Mouse (Mus musculus) embryonic facial prominence, embryonic 13.5 days (tissue): ENCODE data around the gene Acad9. TPM values are rescaled to one million over a fixed set of nuclear protein-coding genes. Genes with fewer than 3 reads are reported as not detected.

Experiments used
- ATAC-seq: fragments of 200-750 bp; cut with Nextera tagmentation; 2 replicates; pipeline ENCODE4 v1.8.0; 2017; ENCODE audit warnings: low read depth; ENCODE audit not compliant: insufficient number of reproducible peaks, insufficient read depth, low FRiP score, low TSS enrichment
- H3K27ac ChIP-seq: fragments of 300-500 bp; sonication (generic); 2 replicates; pipeline ENCODE4 v1.5.1; 2015; ENCODE audit warnings: moderate library complexity, mild to moderate bottlenecking, inconsistent platforms
- H3K27me3 ChIP-seq: fragments of 300-500 bp; sonication (generic); 2 replicates; pipeline ENCODE4 v1.6.1; 2015; ENCODE audit warnings: mild to moderate bottlenecking, inconsistent platforms
- H3K36me3 ChIP-seq: fragments of 300-500 bp; sonication (generic); 2 replicates; pipeline ENCODE4 v1.6.1; 2015; ENCODE audit warnings: mild to moderate bottlenecking, inconsistent platforms
- H3K4me1 ChIP-seq: fragments of 300-500 bp; sonication (generic); 2 replicates; pipeline ENCODE4 v1.6.1; 2015; ENCODE audit warnings: inconsistent platforms
- H3K4me2 ChIP-seq: fragments of 300-500 bp; sonication (generic); 2 replicates; pipeline ENCODE4 v1.6.1; 2015; ENCODE audit warnings: moderate library complexity, mild to moderate bottlenecking, inconsistent platforms
- H3K4me3 ChIP-seq: fragments of 300-500 bp; sonication (generic); 2 replicates; pipeline ENCODE4 v1.5.1; 2015; ENCODE audit warnings: mild to moderate bottlenecking, inconsistent platforms
- H3K9ac ChIP-seq: fragments of 300-500 bp; sonication (generic); 2 replicates; pipeline ENCODE4 v1.6.1; 2015; ENCODE audit warnings: mild to moderate bottlenecking, inconsistent platforms
- H3K9me3 ChIP-seq: fragments of 300-500 bp; sonication (generic); 2 replicates; pipeline ENCODE4 v1.6.1; 2016; ENCODE audit warnings: inconsistent platforms
- WGBS: fragments of 180-500 bp; shearing (Covaris S2); methylation state at CpG from one replicate; pipeline ENCODE4 v1.1.7; 2015; ENCODE audit warnings: mixed read lengths; 5-methylcytosine and 5-hydroxymethylcytosine counted together
- polyA plus RNA-seq: library from polyadenylated mRNA; unstranded; fragments of >200 nt; fragmentation: Nextera tagmentation; extraction: Ambion mirVana; gene quantifications from 2 replicates; pipeline ENCODE4 v1.2.1, GENCODE M21; 2015

Acad9 gene
- polyA plus RNA-seq: 74.2 and 105 TPM in 2 replicates

- under 1% methylated on average over 49 of the region's 49 CpGs for WGBS
- Histone ChIP-seq H3K4me2 (peak within 1 kb of the TSS; percentile 85), H3K4me3 (peak within 1 kb of the TSS; percentile 88), H3K27me3 (peaks cover 11% of the 10 kb centered on the region; the same call in 1 of the 2 replicates), H3K4me1 (peaks cover 15% of the 10 kb centered on the region), H3K9ac (peak within 1 kb of the TSS; percentile 93), H3K36me3 (peaks cover 20% of the 10 kb centered on the region), H3K27ac (peak within 1 kb of the TSS; percentile 78), H3K9me3 (no peaks in the 10 kb centered on the region)
- peak; percentile 96 for ATAC-seq
These were observed at the start of gene Acad9 for GRCm38 (mm10) chr3:36065843-36066651. Gene Acad9, plus strand, starts transcription at chr3:36065979.

- Histone ChIP-seq H3K4me3 (no peak overlapping the region), H3K27ac (no peak overlapping the region), H3K36me3 (no peaks in the 10 kb centered on the region), H3K27me3 (no peaks in the 10 kb centered on the region), H3K9me3 (no peaks in the 10 kb centered on the region), H3K4me2 (no peak overlapping the region), H3K4me1 (no peaks in the 10 kb centered on the region), H3K9ac (no peak overlapping the region)
- ATAC-seq: no peak
- 79% methylated on average over 6 of the region's 6 CpGs for WGBS
These were observed 40.0 kb upstream of the Acad9 start for GRCm38 (mm10) chr3:36025732-36026131.

GRCm38 (mm10) chr3:36029993-36030392 is 35.8 kb upstream of the Acad9 start:
- H3K9ac ChIP-seq: no peak overlapping the region
- no peaks in the 10 kb centered on the region for H3K9me3 ChIP-seq
- ATAC-seq: no peak
- no peak overlapping the region for H3K4me3 ChIP-seq
- 89% methylated on average over 4 of the region's 4 CpGs for WGBS
- no peaks in the 10 kb centered on the region for H3K27me3 ChIP-seq
- no peak overlapping the region for H3K27ac ChIP-seq
- no peaks in the 10 kb centered on the region for H3K4me1 ChIP-seq
- H3K4me2 ChIP-seq: no peak overlapping the region
- no peaks in the 10 kb centered on the region for H3K36me3 ChIP-seq

- Histone ChIP-seq H3K4me1 (no peaks in the 10 kb centered on the region), H3K4me2 (no peak overlapping the region), H3K27ac (no peak overlapping the region), H3K4me3 (no peak overlapping the region), H3K9me3 (no peaks in the 10 kb centered on the region), H3K36me3 (no peaks in the 10 kb centered on the region), H3K27me3 (no peaks in the 10 kb centered on the region), H3K9ac (no peak overlapping the region)
- 63% methylated on average over 6 of the region's 6 CpGs for WGBS
- no peak for ATAC-seq
These were observed 33.9 kb upstream of the Acad9 start for GRCm38 (mm10) chr3:36031740-36032510.

- ATAC-seq: no peak
- no peaks in the 10 kb centered on the region for H3K27me3 ChIP-seq
- H3K9ac ChIP-seq: no peak overlapping the region
- H3K4me1 ChIP-seq: no peaks in the 10 kb centered on the region
- H3K4me2 ChIP-seq: no peak overlapping the region
- no peaks in the 10 kb centered on the region for H3K9me3 ChIP-seq
- H3K27ac ChIP-seq: no peak overlapping the region
- no peak overlapping the region for H3K4me3 ChIP-seq
- H3K36me3 ChIP-seq: no peaks in the 10 kb centered on the region
These were observed 21.3 kb upstream of the Acad9 start for GRCm38 (mm10) chr3:36044520-36044919.

GRCm38 (mm10) chr3:36045086-36045485 is 20.7 kb upstream of the Acad9 start:
- no peaks in the 10 kb centered on the region for H3K9me3 ChIP-seq
- WGBS: 83% methylated on average over 4 of the region's 4 CpGs
- ATAC-seq: no peak

GRCm38 (mm10) chr3:36049106-36049505 is 16.7 kb upstream of the Acad9 start:
- H3K36me3 ChIP-seq: no peaks in the 10 kb centered on the region
- H3K27me3 ChIP-seq: no peaks in the 10 kb centered on the region
- H3K4me1 ChIP-seq: no peaks in the 10 kb centered on the region
- no peak overlapping the region for H3K4me2 ChIP-seq
- H3K9me3 ChIP-seq: no peaks in the 10 kb centered on the region
- H3K9ac ChIP-seq: no peak overlapping the region
- WGBS: 71% methylated on average over 1 of the region's 1 CpGs
- no peak overlapping the region for H3K4me3 ChIP-seq
- ATAC-seq: no peak
- H3K27ac ChIP-seq: no peak overlapping the region

More at GRCm38 (mm10) chr3:36045086-36045485, 20.7 kb upstream of the Acad9 start:
- Histone ChIP-seq H3K4me3 (no peak overlapping the region), H3K27ac (no peak overlapping the region), H3K9ac (no peak overlapping the region), H3K4me2 (no peak overlapping the region), H3K27me3 (no peaks in the 10 kb centered on the region), H3K36me3 (no peaks in the 10 kb centered on the region), H3K4me1 (no peaks in the 10 kb centered on the region)

- Histone ChIP-seq H3K36me3 (no peaks in the 10 kb centered on the region), H3K9ac (no peak within 1 kb of the TSS), H3K27ac (no peak within 1 kb of the TSS), H3K4me3 (no peak within 1 kb of the TSS), H3K27me3 (no peaks in the 10 kb centered on the region), H3K4me1 (no peaks in the 10 kb centered on the region), H3K4me2 (no peak within 1 kb of the TSS), H3K9me3 (no peaks in the 10 kb centered on the region)
- no peak for ATAC-seq
- 90% methylated on average over 6 of the region's 6 CpGs for WGBS
These were observed 12.3 kb upstream of the Acad9 start, which contains the start of gene Ccdc144b for GRCm38 (mm10) chr3:36053447-36053846. Gene Ccdc144b, minus strand, starts transcription at chr3:36053547.

- 31% methylated on average over 8 of the region's 8 CpGs for WGBS
- H3K4me1 ChIP-seq: no peaks in the 10 kb centered on the region
- no peaks in the 10 kb centered on the region for H3K9me3 ChIP-seq
- no peaks in the 10 kb centered on the region for H3K36me3 ChIP-seq
- no peak overlapping the region for H3K4me2 ChIP-seq
- H3K9ac ChIP-seq: 0 out of 2 replicates have a peak overlapping the region, but pooled peaks have one; percentile 36
- peaks cover 11% of the 10 kb centered on the region; the same call in 1 of the 2 replicates for H3K27me3 ChIP-seq
- no peak for ATAC-seq
- no peak overlapping the region for H3K27ac ChIP-seq
- no peak overlapping the region for H3K4me3 ChIP-seq
These were observed 5.5 kb upstream of the Acad9 start for GRCm38 (mm10) chr3:36060096-36060850.

GRCm38 (mm10) chr3:36064592-36065061 is 1.2 kb upstream of the Acad9 start:
- H3K4me3 ChIP-seq: no peak overlapping the region
- H3K36me3 ChIP-seq: peaks cover 8% of the 10 kb centered on the region; the same call in 1 of the 2 replicates
- peaks cover 15% of the 10 kb centered on the region for H3K4me1 ChIP-seq
- 95% methylated on average over 1 of the region's 1 CpGs for WGBS
- ATAC-seq: no peak
- no peak overlapping the region for H3K27ac ChIP-seq
- peaks cover 11% of the 10 kb centered on the region; the same call in 1 of the 2 replicates for H3K27me3 ChIP-seq
- no peak overlapping the region for H3K4me2 ChIP-seq
- no peak overlapping the region for H3K9ac ChIP-seq
- no peaks in the 10 kb centered on the region for H3K9me3 ChIP-seq

GRCm38 (mm10) chr3:36065166-36065565 is 613 bp upstream of the Acad9 start:
- no peak for ATAC-seq

More at GRCm38 (mm10) chr3:36065166-36065565, 613 bp upstream of the Acad9 start:
- no peak overlapping the region for H3K9ac ChIP-seq
- no peak overlapping the region for H3K27ac ChIP-seq
- H3K9me3 ChIP-seq: no peaks in the 10 kb centered on the region
- H3K4me3 ChIP-seq: peak overlapping the region; percentile 88
- H3K4me2 ChIP-seq: peak overlapping the region; percentile 85
- H3K36me3 ChIP-seq: peaks cover 11% of the 10 kb centered on the region; the same call in 1 of the 2 replicates
- peaks cover 15% of the 10 kb centered on the region for H3K4me1 ChIP-seq
- WGBS: 96% methylated on average over 2 of the region's 2 CpGs
- peaks cover 11% of the 10 kb centered on the region; the same call in 1 of the 2 replicates for H3K27me3 ChIP-seq
